Mouse (Mus musculus): ENCODE measurements around the gene Mansc1. TPM values are rescaled to one million over a fixed set of nuclear protein-coding genes. Genes with fewer than 3 reads are reported as not detected.

The Mansc1 gene
- polyA plus RNA-seq, 1 experiment from 2014 or later = 1.5 TPM

DNA sequence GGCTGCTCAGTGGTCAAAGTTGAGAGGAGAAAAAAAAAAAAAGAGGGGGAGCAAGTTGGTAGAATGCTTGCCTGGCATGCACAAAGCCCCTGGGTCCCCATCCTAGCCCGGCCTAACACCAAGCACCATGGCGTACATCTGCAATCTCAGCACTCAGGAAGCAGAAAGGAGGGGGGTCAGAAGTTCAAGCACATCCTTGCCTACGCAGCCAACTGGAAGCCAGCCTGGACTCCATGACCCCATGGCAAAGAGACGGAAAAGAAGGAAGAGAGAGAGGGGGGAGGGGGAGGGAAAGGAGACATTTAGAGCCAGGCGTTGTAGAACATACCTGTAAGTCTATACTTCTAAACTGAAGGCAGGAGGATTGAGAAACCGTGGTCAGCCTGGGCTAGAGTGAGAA, 25.7 kb downstream of the Mansc1 start:
- WGBS = 69% methylated on average over 6 of the region's 6 CpGs
- Histone ChIP-seq H3K4me3 (replicated peaks; ENCODE audit: low read length) (no peak overlapping the region), H3K4me1 (replicated peaks; ENCODE audit: control insufficient read depth, insufficient read depth, low read length) (no peaks in the 10 kb centered on the region; the same call in 1 of the 2 replicates), H3K36me3 (replicated peaks; ENCODE audit: control insufficient read depth, insufficient read depth) (no peaks in the 10 kb centered on the region), H3K9ac (no peak overlapping the region), H3K27me3 (ENCODE audit: control insufficient read depth, insufficient read depth, low read length) (no peaks in the 10 kb centered on the region), H3K27ac (no peak overlapping the region), H3K9me3 (ENCODE audit: control insufficient read depth, low read length) (no peaks in the 10 kb centered on the region), H3K4me2 (replicated peaks) (no peak overlapping the region)
- no peak for DNase-seq (ENCODE audit: low spot score)
- no peak for ATAC-seq (ENCODE audit: low FRiP score)

DNA sequence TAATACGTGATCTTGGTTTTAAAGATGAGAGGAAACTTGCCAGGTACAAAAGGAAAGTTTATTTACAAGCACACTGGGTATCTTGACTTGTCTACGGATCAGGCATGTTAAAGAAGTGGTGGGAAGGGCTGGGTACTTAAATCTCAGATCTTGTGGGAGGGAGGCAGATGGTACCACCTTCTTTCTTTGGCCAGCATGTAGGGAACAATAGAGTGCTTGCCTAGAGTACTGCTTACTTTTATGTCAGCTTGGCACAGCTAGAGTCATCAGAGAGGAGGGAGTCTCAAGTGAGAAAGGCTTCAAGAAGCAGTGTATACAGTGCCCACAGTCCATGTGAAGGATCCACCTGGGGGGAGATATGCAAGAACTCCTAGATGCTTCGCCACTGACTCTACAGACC, 27.1 kb downstream of the Mansc1 start:
- Histone ChIP-seq H3K36me3 (replicated peaks; ENCODE audit: control insufficient read depth, insufficient read depth) (no peaks in the 10 kb centered on the region), H3K9me3 (ENCODE audit: control insufficient read depth, low read length) (no peaks in the 10 kb centered on the region), H3K9ac (no peak overlapping the region), H3K4me1 (replicated peaks; ENCODE audit: control insufficient read depth, insufficient read depth, low read length) (no peaks in the 10 kb centered on the region; the same call in 1 of the 2 replicates), H3K4me3 (replicated peaks; ENCODE audit: low read length) (no peak overlapping the region), H3K27me3 (ENCODE audit: control insufficient read depth, insufficient read depth, low read length) (no peaks in the 10 kb centered on the region), H3K27ac (no peak overlapping the region), H3K4me2 (replicated peaks) (no peak overlapping the region)
- 88% methylated on average over 3 of the region's 3 CpGs for WGBS
- no peak for DNase-seq (ENCODE audit: low spot score)
- ATAC-seq (ENCODE audit: low FRiP score) = no peak

GRCm38 (mm10) chr6:134602371-134603003, 29.8 kb downstream of the Mansc1 start:
- no peaks in the 10 kb centered on the region for H3K36me3 ChIP-seq (replicated peaks; ENCODE audit: control insufficient read depth, insufficient read depth)
- no peak for DNase-seq (ENCODE audit: low spot score)
- no peak overlapping the region for H3K4me2 ChIP-seq (replicated peaks)
- WGBS = 61% methylated on average over 10 of the region's 10 CpGs
- H3K4me3 ChIP-seq (replicated peaks; ENCODE audit: low read length) = no peak overlapping the region
- H3K27me3 ChIP-seq (ENCODE audit: control insufficient read depth, insufficient read depth, low read length) = no peaks in the 10 kb centered on the region
- H3K27ac ChIP-seq = no peak overlapping the region
- no peaks in the 10 kb centered on the region for H3K9me3 ChIP-seq (ENCODE audit: control insufficient read depth, low read length)
- ATAC-seq (ENCODE audit: low FRiP score) = no peak
- H3K4me1 ChIP-seq (replicated peaks; ENCODE audit: control insufficient read depth, insufficient read depth, low read length) = no peaks in the 10 kb centered on the region; the same call in 1 of the 2 replicates
- H3K9ac ChIP-seq = no peak overlapping the region

- Histone ChIP-seq H3K9me3 (ENCODE audit: control insufficient read depth, low read length) (no peaks in the 10 kb centered on the region), H3K4me1 (replicated peaks; ENCODE audit: control insufficient read depth, insufficient read depth, low read length) (no peaks in the 10 kb centered on the region; the same call in 1 of the 2 replicates), H3K4me3 (replicated peaks; ENCODE audit: low read length) (no peak overlapping the region), H3K4me2 (replicated peaks) (no peak overlapping the region), H3K36me3 (replicated peaks; ENCODE audit: control insufficient read depth, insufficient read depth) (no peaks in the 10 kb centered on the region), H3K27ac (no peak overlapping the region), H3K27me3 (ENCODE audit: control insufficient read depth, insufficient read depth, low read length) (no peaks in the 10 kb centered on the region), H3K9ac (no peak overlapping the region)
- 62% methylated on average over 3 of the region's 3 CpGs for WGBS
- ATAC-seq (ENCODE audit: low FRiP score) (no peak), DNase-seq (ENCODE audit: low spot score) (no peak)
Measured at GRCm38 (mm10) chr6:134601766-134602165, 30.5 kb downstream of the Mansc1 start.

DNA sequence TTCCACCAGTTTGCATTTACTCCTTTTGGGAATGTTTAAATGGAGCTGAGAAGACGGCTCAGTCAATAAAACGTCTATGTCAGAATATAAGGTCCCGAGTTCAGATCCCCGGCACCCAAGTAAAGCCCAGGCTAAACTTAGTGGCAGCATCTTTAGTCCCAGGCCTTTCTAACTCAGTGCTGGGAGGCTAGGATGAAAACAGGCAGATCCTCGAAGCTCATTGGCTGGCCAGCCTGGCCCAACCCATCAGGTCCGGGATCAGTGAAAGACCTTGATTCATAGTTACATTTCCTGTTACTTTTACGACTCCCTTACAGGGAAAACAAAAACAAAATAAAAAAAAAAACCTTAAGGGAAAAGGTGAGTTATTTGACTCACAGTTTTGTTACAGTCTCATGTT, 31.2 kb downstream of the Mansc1 start:
- Histone ChIP-seq H3K36me3 (replicated peaks; ENCODE audit: control insufficient read depth, insufficient read depth) (no peaks in the 10 kb centered on the region), H3K9me3 (ENCODE audit: control insufficient read depth, low read length) (no peaks in the 10 kb centered on the region), H3K27me3 (ENCODE audit: control insufficient read depth, insufficient read depth, low read length) (no peaks in the 10 kb centered on the region), H3K4me1 (replicated peaks; ENCODE audit: control insufficient read depth, insufficient read depth, low read length) (no peaks in the 10 kb centered on the region), H3K27ac (no peak overlapping the region), H3K9ac (no peak overlapping the region), H3K4me2 (replicated peaks) (no peak overlapping the region), H3K4me3 (replicated peaks; ENCODE audit: low read length) (no peak overlapping the region)
- 61% methylated on average over 7 of the region's 7 CpGs for WGBS
- no peak for DNase-seq (ENCODE audit: low spot score)
- ATAC-seq (ENCODE audit: low FRiP score) = no peak

DNA sequence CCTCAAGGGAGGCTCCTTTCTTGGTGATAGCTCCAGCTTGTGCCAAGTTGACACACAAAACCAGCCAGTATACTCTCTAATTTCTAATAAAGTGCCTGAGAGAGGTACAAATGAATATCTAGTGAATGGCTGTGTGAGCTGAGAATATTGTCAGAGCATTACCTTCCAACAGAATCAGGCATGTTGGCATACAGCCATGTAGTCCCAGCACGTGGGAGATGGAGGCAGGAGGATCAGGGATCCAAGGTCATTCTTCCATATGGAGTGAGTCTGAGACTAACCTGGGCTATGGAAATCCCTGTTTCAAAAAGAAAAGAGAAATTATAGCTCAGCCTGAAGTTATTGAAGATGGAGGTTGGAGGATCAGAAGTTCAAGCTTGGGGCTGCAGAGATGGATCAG, 33.0 kb downstream of the Mansc1 start:
- DNase-seq (ENCODE audit: low spot score) (no peak), ATAC-seq (ENCODE audit: low FRiP score) (no peak)
- no peak overlapping the region for H3K4me3 ChIP-seq (replicated peaks; ENCODE audit: low read length)
- no peaks in the 10 kb centered on the region for H3K27me3 ChIP-seq (ENCODE audit: control insufficient read depth, insufficient read depth, low read length)
- no peaks in the 10 kb centered on the region for H3K4me1 ChIP-seq (replicated peaks; ENCODE audit: control insufficient read depth, insufficient read depth, low read length)
- no peak overlapping the region for H3K27ac ChIP-seq
- WGBS = 70% methylated on average over 1 of the region's 1 CpGs
- no peaks in the 10 kb centered on the region for H3K9me3 ChIP-seq (ENCODE audit: control insufficient read depth, low read length)
- H3K9ac ChIP-seq = no peak overlapping the region
- no peak overlapping the region for H3K4me2 ChIP-seq (replicated peaks)
- no peaks in the 10 kb centered on the region for H3K36me3 ChIP-seq (replicated peaks; ENCODE audit: control insufficient read depth, insufficient read depth)

DNA sequence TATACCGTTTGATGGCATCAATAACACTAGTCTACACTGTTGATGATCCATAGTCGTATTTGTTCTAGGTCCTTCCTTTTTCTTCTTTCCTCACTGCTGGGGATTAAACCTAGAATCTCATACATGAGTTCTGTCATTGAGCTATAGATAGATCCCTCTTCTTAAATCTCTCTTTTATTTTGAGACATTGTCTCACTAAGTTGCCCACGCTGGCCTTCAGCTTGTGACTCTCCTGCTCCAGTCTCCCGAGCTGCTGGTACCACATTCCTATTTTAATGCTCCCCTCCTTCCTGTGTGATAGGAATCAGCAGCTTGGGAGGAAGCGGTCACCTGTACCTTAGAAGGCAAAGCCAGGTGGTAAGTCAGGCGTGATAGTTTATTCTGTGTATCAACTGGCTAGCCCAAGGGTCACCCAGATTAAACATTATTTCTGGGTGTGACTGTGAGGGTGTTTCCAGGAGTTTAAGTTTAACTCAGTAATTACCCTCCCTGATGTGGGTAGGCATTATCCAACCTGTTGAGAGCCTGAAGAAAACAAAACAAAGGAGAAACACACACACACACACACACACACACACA, 34.5 kb downstream of the Mansc1 start:
- Histone ChIP-seq H3K36me3 (replicated peaks; ENCODE audit: control insufficient read depth, insufficient read depth) (no peaks in the 10 kb centered on the region), H3K4me1 (replicated peaks; ENCODE audit: control insufficient read depth, insufficient read depth, low read length) (no peaks in the 10 kb centered on the region), H3K4me3 (replicated peaks; ENCODE audit: low read length) (no peak overlapping the region), H3K27me3 (ENCODE audit: control insufficient read depth, insufficient read depth, low read length) (no peaks in the 10 kb centered on the region), H3K27ac (no peak overlapping the region), H3K9ac (no peak overlapping the region), H3K9me3 (ENCODE audit: control insufficient read depth, low read length) (no peaks in the 10 kb centered on the region), H3K4me2 (replicated peaks) (no peak overlapping the region)
- WGBS = 87% methylated on average over 6 of the region's 6 CpGs
- ATAC-seq (ENCODE audit: low FRiP score) = no peak
- DNase-seq (ENCODE audit: low spot score) = no peak

DNA sequence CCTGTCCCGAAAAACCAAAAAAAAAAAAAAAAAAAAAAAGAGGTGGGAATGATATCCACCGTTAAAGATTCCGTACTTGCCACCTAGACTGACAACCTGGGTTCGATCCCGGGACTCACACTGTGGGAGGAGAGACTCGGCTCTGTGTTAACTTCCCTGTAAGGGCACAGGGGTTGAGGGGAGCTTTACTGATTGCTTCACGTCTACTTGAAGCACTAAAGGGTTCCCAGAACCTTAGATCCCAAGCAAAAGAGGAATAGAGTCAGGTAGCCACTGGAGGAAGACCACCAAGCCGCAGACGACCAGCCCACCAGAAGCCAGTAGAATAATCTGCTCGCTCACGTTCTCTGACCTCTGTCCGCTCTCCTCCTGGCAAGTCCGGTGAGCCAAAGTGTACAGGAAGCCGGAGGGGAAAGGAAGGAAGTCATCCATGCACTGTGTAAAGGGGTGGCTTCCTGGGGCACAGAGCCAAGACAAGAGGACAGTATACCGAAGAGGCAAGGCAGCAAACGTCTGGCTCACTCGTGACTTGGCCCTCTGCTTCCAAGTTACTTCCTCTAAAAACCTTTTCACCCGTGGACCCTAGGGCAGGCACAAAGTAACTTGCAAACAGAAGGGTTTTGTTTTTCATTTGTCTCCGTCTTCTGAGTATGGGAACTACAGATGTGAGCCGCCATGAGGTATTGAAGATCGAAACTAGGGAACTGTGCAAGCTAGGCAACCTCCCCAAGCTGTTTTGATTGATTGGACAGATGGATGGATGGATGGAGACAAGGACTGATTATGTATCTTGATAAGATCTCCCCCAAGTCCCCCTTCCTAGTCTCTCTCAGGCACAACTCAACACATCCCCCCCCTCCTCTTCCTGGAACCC, 37.5 kb downstream of the Mansc1 start:
- WGBS = 87% methylated on average over 21 of the region's 21 CpGs
- H3K27ac ChIP-seq = no peak overlapping the region
- no peak overlapping the region for H3K4me3 ChIP-seq (replicated peaks; ENCODE audit: low read length)
- no peak overlapping the region for H3K9ac ChIP-seq
- no peaks in the 10 kb centered on the region for H3K4me1 ChIP-seq (replicated peaks; ENCODE audit: control insufficient read depth, insufficient read depth, low read length)
- H3K9me3 ChIP-seq (ENCODE audit: control insufficient read depth, low read length) = no peaks in the 10 kb centered on the region
- H3K4me2 ChIP-seq (replicated peaks) = no peak overlapping the region
- ATAC-seq (ENCODE audit: low FRiP score) = no peak
- no peaks in the 10 kb centered on the region for H3K27me3 ChIP-seq (ENCODE audit: control insufficient read depth, insufficient read depth, low read length)
- no peaks in the 10 kb centered on the region for H3K36me3 ChIP-seq (replicated peaks; ENCODE audit: control insufficient read depth, insufficient read depth)
- DNase-seq (ENCODE audit: low spot score) = no peak

GRCm38 (mm10) chr6:134591614-134592013, 40.7 kb downstream of the Mansc1 start:
- no peak overlapping the region for H3K9ac ChIP-seq
- WGBS = 80% methylated on average over 2 of the region's 2 CpGs
- no peak overlapping the region for H3K4me3 ChIP-seq (replicated peaks; ENCODE audit: low read length)
- no peaks in the 10 kb centered on the region for H3K4me1 ChIP-seq (replicated peaks; ENCODE audit: control insufficient read depth, insufficient read depth, low read length)
- H3K4me2 ChIP-seq (replicated peaks) = no peak overlapping the region
- H3K27me3 ChIP-seq (ENCODE audit: control insufficient read depth, insufficient read depth, low read length) = no peaks in the 10 kb centered on the region
- ATAC-seq (ENCODE audit: low FRiP score) (no peak), DNase-seq (ENCODE audit: low spot score) (no peak)
- no peak overlapping the region for H3K27ac ChIP-seq
- no peaks in the 10 kb centered on the region for H3K36me3 ChIP-seq (replicated peaks; ENCODE audit: control insufficient read depth, insufficient read depth)
- no peaks in the 10 kb centered on the region for H3K9me3 ChIP-seq (ENCODE audit: control insufficient read depth, low read length)
